Mouse (Mus musculus): ENCODE results near the gene Pcmt1. TPM values are rescaled to one million over a fixed set of nuclear protein-coding genes. Genes with fewer than 3 reads are reported as not detected.
"Not testable (repeated sequence)": the region's sequence is repeated elsewhere in the genome, so short reads cannot be mapped to it uniquely, and the experiment has no call there.

The Pcmt1 gene
- polyA plus RNA-seq, 1 experiment from 2014 or later = 110 TPM

DNA sequence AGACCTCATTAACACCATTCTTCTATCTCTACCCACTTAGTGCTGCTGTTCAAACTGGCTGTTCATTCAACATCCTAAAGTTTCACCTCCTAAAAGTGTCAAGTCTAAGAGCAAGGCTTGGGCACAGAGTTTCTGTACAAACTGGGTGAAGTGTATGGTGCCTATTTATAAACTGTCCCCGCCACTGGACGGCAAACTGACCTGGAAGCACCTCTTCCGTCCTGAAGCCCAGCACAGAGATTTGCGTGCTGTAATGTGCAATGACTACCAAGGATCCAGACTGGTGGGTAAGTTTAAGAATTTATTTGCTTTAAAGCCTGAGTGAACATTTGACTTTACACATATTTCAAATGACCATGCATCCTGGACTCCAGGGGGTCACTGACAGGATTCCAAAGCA lies 51.8 kb downstream of the Pcmt1 start:
- no peak overlapping the region for H3K4me2 ChIP-seq (ENCODE audit: low read length)
- peaks cover 29% of the 10 kb centered on the region for H3K36me3 ChIP-seq (ENCODE audit: control insufficient read depth, insufficient read depth, low read length)
- H3K4me1 ChIP-seq (replicated peaks; ENCODE audit: control insufficient read depth, insufficient read depth, low read length) = no peaks in the 10 kb centered on the region; the same call in 1 of the 2 replicates
- no peak for DNase-seq (ENCODE audit: low spot score)
- H3K27me3 ChIP-seq (replicated peaks; ENCODE audit: control insufficient read depth, insufficient read depth, low read length) = no peaks in the 10 kb centered on the region
- no peaks in the 10 kb centered on the region for H3K9me3 ChIP-seq (ENCODE audit: control insufficient read depth, low read length)
- H3K27ac ChIP-seq (ENCODE audit: low read depth) = no peak overlapping the region
- no peak for ATAC-seq (replicated peaks; ENCODE audit: low FRiP score, low TSS enrichment, low read depth)
- no peak overlapping the region for H3K9ac ChIP-seq (ENCODE audit: low read length)
- no peak overlapping the region for H3K4me3 ChIP-seq (ENCODE audit: low read depth, low read length)
- WGBS = 91% methylated on average over 4 of the region's 4 CpGs

DNA sequence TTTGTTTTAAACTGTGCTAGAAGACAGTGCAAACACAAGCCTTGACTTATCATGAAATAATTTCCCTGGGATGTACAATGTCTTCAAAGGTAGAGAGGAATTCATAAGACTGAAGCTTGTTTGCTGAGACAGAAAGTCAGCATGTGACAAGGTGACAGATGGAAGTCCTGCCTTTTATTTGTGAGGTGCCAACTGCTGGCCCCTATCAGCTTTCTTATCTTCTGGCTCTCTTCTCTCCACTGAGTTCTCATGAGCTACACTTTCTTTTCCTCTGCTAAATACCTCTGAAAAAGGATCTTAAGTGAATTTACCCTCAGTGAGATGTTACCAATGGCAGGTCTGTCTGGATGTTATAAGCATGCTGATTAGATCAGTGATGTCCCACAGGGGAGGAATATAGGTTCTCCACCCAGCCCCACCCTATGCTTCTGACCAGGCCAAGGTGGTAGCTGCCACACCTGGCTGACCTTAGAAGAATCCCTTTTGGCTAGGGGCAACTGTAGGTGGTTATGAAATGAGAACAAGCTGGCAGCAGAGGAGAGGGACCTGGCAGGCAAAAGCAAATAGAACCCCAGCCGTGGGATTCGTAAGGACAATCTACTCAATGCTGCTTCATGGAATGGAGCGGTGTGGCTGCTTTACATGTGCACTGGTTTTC lies 56.9 kb downstream of the Pcmt1 start:
- no peak overlapping the region for H3K9ac ChIP-seq (ENCODE audit: low read length)
- ATAC-seq (replicated peaks; ENCODE audit: low FRiP score, low TSS enrichment, low read depth) (no peak), DNase-seq (ENCODE audit: low spot score) (no peak)
- H3K4me2 ChIP-seq (ENCODE audit: low read length) = no peak overlapping the region
- no peaks in the 10 kb centered on the region for H3K9me3 ChIP-seq (ENCODE audit: control insufficient read depth, low read length)
- peaks cover under 1% of the 10 kb centered on the region for H3K36me3 ChIP-seq (ENCODE audit: control insufficient read depth, insufficient read depth, low read length)
- no peaks in the 10 kb centered on the region for H3K27me3 ChIP-seq (replicated peaks; ENCODE audit: control insufficient read depth, insufficient read depth, low read length)
- no peak overlapping the region for H3K27ac ChIP-seq (ENCODE audit: low read depth)
- WGBS = 88% methylated on average over 3 of the region's 3 CpGs
- no peak overlapping the region for H3K4me3 ChIP-seq (ENCODE audit: low read depth, low read length)
- H3K4me1 ChIP-seq (replicated peaks; ENCODE audit: control insufficient read depth, insufficient read depth, low read length) = no peaks in the 10 kb centered on the region

DNA sequence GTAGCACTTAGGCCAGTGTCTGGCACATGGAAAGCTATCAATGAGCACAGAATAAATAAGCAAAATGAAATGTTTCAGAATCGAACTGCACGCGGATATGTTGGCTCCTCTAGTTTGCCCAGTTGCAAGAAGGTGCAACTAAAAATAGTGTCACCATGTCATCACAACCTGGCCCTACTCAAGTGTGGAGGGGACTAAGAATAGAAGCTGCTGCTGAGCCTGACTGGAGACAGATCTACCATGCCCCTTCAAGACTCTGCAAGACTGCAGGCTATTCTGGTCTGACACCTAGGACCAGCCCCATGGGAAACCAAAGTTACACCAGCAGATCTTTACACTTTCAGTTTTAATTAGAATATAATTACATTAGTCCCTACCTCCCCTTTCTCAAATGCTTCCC lies 58.6 kb downstream of the Pcmt1 start:
- ATAC-seq (replicated peaks; ENCODE audit: low FRiP score, low TSS enrichment, low read depth) (no peak), DNase-seq (ENCODE audit: low spot score) (no peak)
- H3K27me3 ChIP-seq (replicated peaks; ENCODE audit: control insufficient read depth, insufficient read depth, low read length) = no peaks in the 10 kb centered on the region
- 90% methylated on average over 3 of the region's 3 CpGs for WGBS
- H3K27ac ChIP-seq (ENCODE audit: low read depth) = no peak overlapping the region
- H3K36me3 ChIP-seq (ENCODE audit: control insufficient read depth, insufficient read depth, low read length) = no peaks in the 10 kb centered on the region
- H3K4me3 ChIP-seq (ENCODE audit: low read depth, low read length) = no peak overlapping the region
- H3K4me1 ChIP-seq (replicated peaks; ENCODE audit: control insufficient read depth, insufficient read depth, low read length) = no peaks in the 10 kb centered on the region
- H3K9me3 ChIP-seq (ENCODE audit: control insufficient read depth, low read length) = no peaks in the 10 kb centered on the region
- no peak overlapping the region for H3K4me2 ChIP-seq (ENCODE audit: low read length)
- no peak overlapping the region for H3K9ac ChIP-seq (ENCODE audit: low read length)

DNA sequence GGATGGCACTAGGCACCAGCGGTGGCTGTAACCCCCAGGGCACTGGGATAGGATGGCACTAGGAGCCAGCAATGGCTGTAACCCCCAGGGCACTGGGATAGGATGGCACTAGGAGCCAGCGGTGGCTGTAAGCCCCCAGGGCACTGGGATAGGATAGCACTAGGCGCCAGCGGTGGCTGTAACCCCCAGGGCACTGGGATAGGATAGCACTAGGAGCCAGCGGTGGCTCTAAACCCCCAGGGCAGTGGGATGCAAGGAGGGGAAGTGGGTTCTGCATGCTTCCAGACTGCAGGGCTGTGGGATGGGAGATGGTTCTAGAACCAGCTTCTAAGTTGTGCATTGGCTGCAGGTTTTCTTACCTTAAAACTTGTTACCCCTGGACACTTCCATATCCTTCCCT lies 60.2 kb downstream of the Pcmt1 start:
- Histone ChIP-seq H3K27me3 (replicated peaks; ENCODE audit: control insufficient read depth, insufficient read depth, low read length) (no peaks in the 10 kb centered on the region), H3K4me2 (ENCODE audit: low read length) (no peak overlapping the region), H3K4me1 (replicated peaks; ENCODE audit: control insufficient read depth, insufficient read depth, low read length) (no peaks in the 10 kb centered on the region), H3K36me3 (ENCODE audit: control insufficient read depth, insufficient read depth, low read length) (no peaks in the 10 kb centered on the region), H3K9me3 (ENCODE audit: control insufficient read depth, low read length) (no peaks in the 10 kb centered on the region), H3K27ac (ENCODE audit: low read depth) (no peak overlapping the region), H3K9ac (ENCODE audit: low read length) (no peak overlapping the region), H3K4me3 (ENCODE audit: low read depth, low read length) (no peak overlapping the region)
- WGBS = 77% methylated on average over 5 of the region's 5 CpGs
- ATAC-seq (replicated peaks; ENCODE audit: low FRiP score, low TSS enrichment, low read depth) = no peak
- DNase-seq (ENCODE audit: low spot score) = no peak

DNA sequence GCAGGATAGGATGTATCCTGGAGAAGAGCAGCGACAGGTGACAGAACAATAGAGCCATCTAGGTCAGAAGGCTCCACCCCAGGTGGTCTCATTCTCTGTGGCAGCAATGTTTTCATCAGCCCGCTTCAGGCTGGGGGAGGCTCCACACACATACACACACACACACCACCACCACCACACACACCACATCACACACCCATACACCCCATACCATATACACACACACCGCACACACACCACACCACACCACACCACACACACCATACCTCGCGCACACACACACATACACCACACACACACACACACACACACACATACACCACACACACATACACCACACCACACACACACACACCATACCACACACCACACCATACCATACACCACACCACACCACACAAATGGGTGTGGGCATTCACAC lies 61.1 kb downstream of the Pcmt1 start:
- Histone ChIP-seq H3K4me3 (ENCODE audit: low read depth, low read length) (no peak overlapping the region), H3K4me1 (replicated peaks; ENCODE audit: control insufficient read depth, insufficient read depth, low read length) (no peaks in the 10 kb centered on the region), H3K27ac (ENCODE audit: low read depth) (no peak overlapping the region), H3K36me3 (ENCODE audit: control insufficient read depth, insufficient read depth, low read length) (no peaks in the 10 kb centered on the region), H3K9me3 (ENCODE audit: control insufficient read depth, low read length) (0 out of 2 replicates have a peak, but pooled peaks cover under 1% of the 10 kb centered on the region), H3K27me3 (replicated peaks; ENCODE audit: control insufficient read depth, insufficient read depth, low read length) (no peaks in the 10 kb centered on the region), H3K4me2 (ENCODE audit: low read length) (no peak overlapping the region), H3K9ac (ENCODE audit: low read length) (no peak overlapping the region)
- 91% methylated on average over 5 of the region's 5 CpGs for WGBS
- DNase-seq (ENCODE audit: low spot score) = no peak
- no peak for ATAC-seq (replicated peaks; ENCODE audit: low FRiP score, low TSS enrichment, low read depth)

DNA sequence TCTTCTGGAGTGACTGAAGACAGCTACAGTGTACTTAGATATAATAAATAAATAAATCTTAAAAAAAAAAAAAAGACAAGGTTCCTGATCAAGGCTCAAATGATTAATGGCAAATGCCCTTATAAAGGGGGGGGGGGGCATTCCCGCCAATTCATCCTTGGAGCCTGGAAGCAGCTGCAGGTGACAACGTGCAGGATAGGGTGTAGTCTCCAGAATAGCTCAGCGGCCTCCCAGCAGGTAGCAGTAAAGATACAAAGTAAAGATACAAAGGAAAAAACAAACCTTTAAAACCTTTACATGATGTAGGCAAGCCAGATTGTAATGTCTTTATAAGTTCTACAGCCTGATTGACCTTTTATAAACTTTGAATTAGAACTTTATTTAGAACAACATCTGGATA lies 63.4 kb downstream of the Pcmt1 start:
- DNase-seq (ENCODE audit: low spot score); H3K9me3 ChIP-seq (ENCODE audit: control insufficient read depth, low read length); H3K4me2 ChIP-seq (ENCODE audit: low read length); ATAC-seq (replicated peaks; ENCODE audit: low FRiP score, low TSS enrichment, low read depth); H3K27me3 ChIP-seq (replicated peaks; ENCODE audit: control insufficient read depth, insufficient read depth, low read length); H3K4me1 ChIP-seq (replicated peaks; ENCODE audit: control insufficient read depth, insufficient read depth, low read length); H3K27ac ChIP-seq (ENCODE audit: low read depth); H3K36me3 ChIP-seq (ENCODE audit: control insufficient read depth, insufficient read depth, low read length); H3K4me3 ChIP-seq (ENCODE audit: low read depth, low read length); H3K9ac ChIP-seq (ENCODE audit: low read length): not testable (repeated sequence)
- WGBS = 64% methylated on average over 3 of the region's 3 CpGs

DNA sequence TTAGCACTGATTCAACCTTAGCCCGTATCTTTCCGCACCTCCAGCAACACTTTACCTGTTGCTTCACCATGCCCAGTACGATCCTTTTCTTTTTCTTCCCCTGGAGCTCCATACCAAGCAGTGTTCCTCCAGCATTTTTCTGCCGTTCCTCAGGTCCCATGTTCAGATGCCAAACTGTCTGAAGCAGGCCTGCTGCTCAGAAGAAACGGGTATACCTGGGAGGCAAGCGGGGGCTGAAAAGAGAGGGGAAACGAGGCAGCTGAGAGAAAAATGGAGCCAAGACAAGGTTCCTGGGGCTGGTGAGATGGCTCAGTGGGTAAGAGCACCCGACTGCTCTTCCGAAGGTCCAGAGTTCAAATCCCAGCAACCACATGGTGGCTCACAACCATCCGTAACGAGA lies 63.8 kb downstream of the Pcmt1 start:
- not testable (repeated sequence) for H3K9ac ChIP-seq (ENCODE audit: low read length); DNase-seq (ENCODE audit: low spot score); H3K27ac ChIP-seq (ENCODE audit: low read depth); H3K9me3 ChIP-seq (ENCODE audit: control insufficient read depth, low read length); ATAC-seq (replicated peaks; ENCODE audit: low FRiP score, low TSS enrichment, low read depth); H3K4me3 ChIP-seq (ENCODE audit: low read depth, low read length); H3K27me3 ChIP-seq (replicated peaks; ENCODE audit: control insufficient read depth, insufficient read depth, low read length); H3K4me1 ChIP-seq (replicated peaks; ENCODE audit: control insufficient read depth, insufficient read depth, low read length); H3K4me2 ChIP-seq (ENCODE audit: low read length); H3K36me3 ChIP-seq (ENCODE audit: control insufficient read depth, insufficient read depth, low read length)
- 89% methylated on average over 9 of the region's 11 CpGs for whole genome bisulfite sequencing

DNA sequence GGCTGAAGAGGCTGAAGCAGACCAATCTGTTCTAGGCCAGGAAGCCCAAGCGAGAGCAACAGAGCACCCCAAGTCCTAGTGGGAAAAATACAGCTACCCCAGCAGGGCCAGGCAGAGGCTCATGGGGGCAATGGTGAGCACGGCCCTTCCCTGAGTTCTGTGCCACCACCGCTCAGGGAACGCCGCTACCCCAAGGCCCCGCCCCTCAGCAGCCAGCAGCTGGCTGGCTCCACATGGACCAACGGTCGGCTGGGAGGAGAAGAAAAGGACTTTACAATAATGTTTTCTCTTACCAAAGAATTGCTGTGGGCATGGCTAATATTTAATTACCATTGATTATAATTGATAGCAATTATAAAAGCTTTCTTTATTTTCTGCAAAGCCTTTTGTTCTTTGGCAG lies 66.1 kb downstream of the Pcmt1 start:
- Histone ChIP-seq H3K9me3 (ENCODE audit: control insufficient read depth, low read length) (0 out of 2 replicates have a peak, but pooled peaks cover 4% of the 10 kb centered on the region), H3K4me3 (ENCODE audit: low read depth, low read length) (no peak overlapping the region), H3K27ac (ENCODE audit: low read depth) (no peak overlapping the region), H3K36me3 (ENCODE audit: control insufficient read depth, insufficient read depth, low read length) (no peaks in the 10 kb centered on the region), H3K9ac (ENCODE audit: low read length) (no peak overlapping the region), H3K27me3 (replicated peaks; ENCODE audit: control insufficient read depth, insufficient read depth, low read length) (no peaks in the 10 kb centered on the region), H3K4me1 (replicated peaks; ENCODE audit: control insufficient read depth, insufficient read depth, low read length) (no peaks in the 10 kb centered on the region), H3K4me2 (ENCODE audit: low read length) (no peak overlapping the region)
- WGBS = 85% methylated on average over 8 of the region's 8 CpGs
- ATAC-seq (replicated peaks; ENCODE audit: low FRiP score, low TSS enrichment, low read depth) (no peak), DNase-seq (ENCODE audit: low spot score) (no peak)

DNA sequence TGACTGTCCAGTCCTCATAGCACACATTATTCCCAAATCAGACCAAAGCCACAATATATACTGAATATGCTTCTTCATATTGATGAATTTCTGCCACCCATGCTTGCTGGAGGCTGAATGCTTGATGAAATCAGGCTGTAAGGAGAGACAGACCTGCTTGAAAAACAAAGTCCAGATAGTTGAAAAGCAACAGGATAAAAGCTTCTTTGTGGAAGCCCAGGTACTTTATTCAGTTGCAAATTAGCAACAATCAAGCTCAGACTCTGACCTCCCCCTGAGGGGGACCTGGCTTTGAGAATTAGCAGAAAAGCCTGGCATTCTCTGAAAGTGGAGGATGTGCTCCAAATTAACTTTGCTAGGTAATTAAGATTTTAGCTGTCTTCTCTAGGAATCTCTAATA lies 68.7 kb downstream of the Pcmt1 start:
- not testable (repeated sequence) for H3K9ac ChIP-seq (ENCODE audit: low read length); H3K4me1 ChIP-seq (replicated peaks; ENCODE audit: control insufficient read depth, insufficient read depth, low read length); H3K27me3 ChIP-seq (replicated peaks; ENCODE audit: control insufficient read depth, insufficient read depth, low read length); H3K36me3 ChIP-seq (ENCODE audit: control insufficient read depth, insufficient read depth, low read length); H3K9me3 ChIP-seq (ENCODE audit: control insufficient read depth, low read length); H3K27ac ChIP-seq (ENCODE audit: low read depth); ATAC-seq (replicated peaks; ENCODE audit: low FRiP score, low TSS enrichment, low read depth); DNase-seq (ENCODE audit: low spot score); H3K4me3 ChIP-seq (ENCODE audit: low read depth, low read length); H3K4me2 ChIP-seq (ENCODE audit: low read length)
